Mouse (Mus musculus) liver, adult 2 months (tissue): Measurements from ENCODE around the gene Ddx51.

Source experiments
- CTCF ChIP-seq: fragments of 200-500 bp; IDR thresholded peaks from 2 replicates; pipeline ENCODE4 v1.5.1; 2011; ENCODE audit warnings: low read depth, low read length, control low read depth
- POLR2A ChIP-seq: fragments of 200-500 bp; IDR thresholded peaks from 2 replicates; pipeline ENCODE4 v1.6.1; 2011; ENCODE audit warnings: low read length, control low read depth; ENCODE audit not compliant: insufficient read depth; ENCODE audit errors: extremely low read depth

DNA sequence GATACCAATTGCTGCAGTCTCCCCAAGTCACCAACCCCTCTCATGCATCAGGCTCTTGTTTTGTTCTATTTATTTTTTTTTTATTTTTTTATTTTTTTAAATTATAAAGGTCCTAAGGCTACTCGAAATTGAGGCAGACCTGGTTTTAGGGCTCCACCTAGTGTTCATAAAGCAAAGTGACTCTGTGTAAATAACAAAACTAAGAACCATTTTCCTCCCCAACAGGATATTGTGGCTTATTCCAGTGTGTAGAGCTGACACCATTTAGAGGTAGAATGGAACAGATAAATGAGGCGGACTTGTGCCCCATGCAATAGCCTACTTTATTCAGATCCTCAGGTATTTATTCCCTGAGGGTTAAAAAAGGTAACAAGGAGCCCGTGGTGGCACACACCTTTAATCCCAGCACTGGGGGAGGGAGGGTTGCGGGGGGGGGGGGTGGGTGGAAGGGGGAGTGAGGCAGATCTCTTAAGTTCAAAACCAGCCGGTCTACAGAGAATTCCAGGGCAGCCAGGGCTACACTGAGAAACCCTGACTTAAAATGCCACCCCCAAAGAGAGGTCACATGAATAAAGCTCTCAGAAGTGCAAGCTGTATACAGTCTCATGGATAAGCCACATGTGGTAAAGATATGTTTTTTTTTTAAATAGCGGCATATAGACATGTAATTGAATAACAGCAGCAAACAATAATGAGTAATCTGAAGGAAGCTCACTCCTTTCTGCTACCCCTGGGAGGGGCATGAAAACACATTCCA lies 17.1 kb upstream of the Ddx51 start:
- TF ChIP-seq CTCF (peak; percentile 50), POLR2A (no peak)
